Mouse (Mus musculus) thymus, postnatal 4 days (tissue): ENCODE results near the gene Dennd1a.

Experiments used
- DNase-seq: peaks from one replicate; pipeline ENCODE4 v3.0.0; 2021

The Dennd1a gene

DNA sequence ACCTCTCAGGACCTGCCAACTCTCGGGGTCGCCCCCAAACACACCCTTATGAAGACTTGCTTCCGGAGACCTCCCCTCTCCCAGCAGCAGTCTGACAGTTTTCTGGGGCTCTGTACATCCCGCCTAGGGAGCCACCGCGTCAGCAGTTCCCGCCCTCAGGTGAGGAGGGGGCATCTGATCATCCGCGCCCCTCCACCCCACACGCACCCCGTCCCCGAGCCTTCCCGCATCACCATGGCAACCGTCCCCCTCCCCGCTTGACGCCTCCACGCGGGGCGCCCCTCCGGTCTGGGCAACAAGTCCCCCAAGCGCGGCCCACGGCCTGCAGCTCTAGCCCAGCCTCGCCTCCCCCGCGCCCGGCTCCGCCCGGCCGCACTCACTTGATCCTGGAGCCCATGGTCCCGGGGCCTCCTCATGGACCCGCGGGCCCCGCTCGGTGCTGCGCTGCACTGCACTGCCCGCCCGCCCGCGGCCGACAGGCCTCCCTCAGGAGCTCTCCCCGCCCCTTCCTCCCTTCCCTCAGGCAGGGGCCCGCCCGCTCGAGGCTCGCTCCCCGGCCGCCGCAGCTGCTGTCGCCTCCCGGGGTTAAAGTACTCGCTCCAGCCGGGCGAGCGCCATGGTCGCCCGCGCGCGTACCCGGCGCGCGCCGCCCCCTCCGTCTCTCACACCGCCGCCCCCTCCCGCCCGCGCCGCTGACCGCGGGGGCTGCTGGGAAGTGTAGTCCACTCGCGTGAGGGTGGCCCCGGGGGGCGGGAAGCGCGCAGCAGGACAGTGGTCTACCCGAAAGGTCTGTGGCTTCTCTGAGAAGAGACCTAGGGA, at the start of gene Dennd1a:
Dennd1a (minus strand) TSS at position 658 of the 819 bp plus-strand sequence.
- DNase-seq, result peak; percentile 94

DNA sequence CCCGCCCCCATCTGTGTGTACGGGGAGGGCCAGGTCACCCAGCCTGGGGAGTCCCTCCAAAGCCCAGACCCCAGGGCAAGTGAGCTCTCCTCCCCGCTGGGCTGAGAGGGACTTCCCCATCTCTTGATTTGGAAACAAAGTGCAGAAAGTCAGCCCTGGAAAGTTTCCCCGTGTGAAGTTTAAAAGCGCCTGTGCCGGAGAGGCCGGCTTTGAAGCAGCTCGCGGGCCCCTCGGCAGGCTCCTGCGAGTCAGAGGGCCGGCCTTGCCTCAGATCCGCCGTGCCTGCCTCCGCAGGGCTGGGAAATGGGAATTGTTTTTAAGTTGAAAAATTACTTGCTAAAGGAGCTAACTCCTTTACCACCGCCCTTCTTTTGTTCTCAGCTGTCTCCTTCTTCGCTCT, 49.4 kb upstream of the Dennd1a start:
- DNase-seq, result no peak

DNA sequence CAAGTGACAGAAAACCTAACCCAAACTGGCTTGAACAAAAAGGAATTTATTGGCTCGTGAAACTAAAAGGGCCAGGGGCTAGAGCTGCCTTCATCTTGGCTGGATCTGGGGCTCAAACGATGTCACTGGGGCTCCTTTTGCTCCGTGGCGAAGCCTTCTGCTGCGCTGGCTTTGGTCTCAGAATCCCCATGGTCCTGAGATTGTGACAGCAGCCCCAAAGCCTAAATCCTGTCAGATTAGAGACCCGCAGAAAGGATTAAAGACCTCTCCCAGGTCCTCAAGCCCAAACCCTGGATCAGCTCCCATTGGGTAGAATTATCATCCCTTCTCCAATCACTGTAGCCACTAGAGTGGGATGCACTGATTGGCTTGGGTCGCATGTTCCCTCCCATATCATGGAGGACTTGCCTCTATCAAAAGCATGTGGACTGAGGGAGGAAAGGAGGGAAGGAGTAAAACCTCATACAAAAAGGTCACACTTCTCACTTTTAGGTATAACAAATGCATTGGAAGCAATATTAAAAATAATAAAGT, 46.5 kb upstream of the Dennd1a start:
- DNase-seq, result no peak

GRCm38 (mm10) chr2:38326671-38327070, 39.5 kb upstream of the Dennd1a start:
- DNase-seq, result no peak

DNA sequence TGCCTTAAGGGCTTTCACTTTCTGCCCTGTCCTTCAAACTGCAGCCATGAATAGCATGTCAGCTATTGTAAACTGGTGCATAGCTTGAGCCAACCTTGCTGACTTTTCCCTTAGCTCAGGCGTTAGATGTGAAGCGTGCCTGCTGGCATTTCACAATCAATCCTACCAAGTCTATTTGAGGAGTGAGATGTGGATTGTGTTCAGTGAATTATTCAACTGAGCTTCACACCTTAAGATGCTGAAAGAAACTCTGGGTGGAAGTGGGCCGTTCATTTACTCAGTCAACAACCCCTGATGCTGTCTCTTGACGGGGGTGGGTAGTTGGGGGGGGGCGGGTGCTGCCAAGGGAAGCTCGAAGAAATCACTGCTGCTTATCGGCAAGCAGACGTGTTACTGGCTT, 36.2 kb upstream of the Dennd1a start:
- DNase-seq, result no peak

- DNase-seq, result peak; percentile 65
Measured at GRCm38 (mm10) chr2:38320911-38321310, 33.7 kb upstream of the Dennd1a start.

GRCm38 (mm10) chr2:38319086-38319485, 31.9 kb upstream of the Dennd1a start:
- DNase-seq, result peak; percentile 21

GRCm38 (mm10) chr2:38313399-38313798, 26.2 kb upstream of the Dennd1a start:
- DNase-seq, result no peak

DNA sequence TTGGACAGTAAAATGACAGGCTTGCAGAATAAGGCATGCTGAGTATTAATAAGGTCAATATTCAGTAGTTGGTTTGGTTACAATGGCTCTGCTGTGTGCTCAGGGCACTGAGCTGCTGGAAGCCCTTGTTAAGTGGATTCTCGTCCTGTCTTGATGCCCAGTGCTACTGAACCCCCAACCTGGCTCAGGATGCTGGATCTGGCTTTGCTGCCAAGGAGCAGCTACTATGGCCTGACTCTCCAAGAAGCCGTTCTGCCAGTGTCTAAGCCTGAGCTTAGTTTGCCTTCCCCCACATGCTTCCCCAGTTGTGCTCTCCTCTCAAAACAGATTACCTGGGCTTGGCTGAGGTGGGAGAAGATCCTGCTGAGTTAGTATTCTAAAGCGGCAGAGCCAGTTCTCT, 25.7 kb upstream of the Dennd1a start:
- DNase-seq, result no peak

DNA sequence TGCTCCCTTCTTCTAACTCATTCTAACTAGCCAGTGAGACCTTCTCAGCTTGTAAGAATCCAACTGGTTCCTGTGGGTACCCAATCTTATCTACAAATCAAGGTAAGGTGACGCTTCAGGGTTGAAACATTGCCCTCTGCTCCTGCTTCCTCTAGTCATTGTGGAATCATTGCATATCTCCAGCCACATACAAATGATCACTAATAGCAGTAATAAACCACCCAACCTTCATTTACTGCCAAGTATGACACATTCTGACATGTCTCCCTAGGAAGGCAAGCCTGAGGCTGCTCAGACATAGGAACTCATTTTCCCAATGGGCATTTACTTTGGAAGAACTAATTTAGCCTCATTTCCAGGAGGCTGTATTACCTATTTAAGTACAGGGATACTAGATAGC, 18.0 kb upstream of the Dennd1a start:
- DNase-seq, result no peak

GRCm38 (mm10) chr2:38300941-38301340, 13.8 kb upstream of the Dennd1a start:
- no peak for DNase-seq

GRCm38 (mm10) chr2:38295939-38296338, 8.7 kb upstream of the Dennd1a start:
- no peak for DNase-seq

DNA sequence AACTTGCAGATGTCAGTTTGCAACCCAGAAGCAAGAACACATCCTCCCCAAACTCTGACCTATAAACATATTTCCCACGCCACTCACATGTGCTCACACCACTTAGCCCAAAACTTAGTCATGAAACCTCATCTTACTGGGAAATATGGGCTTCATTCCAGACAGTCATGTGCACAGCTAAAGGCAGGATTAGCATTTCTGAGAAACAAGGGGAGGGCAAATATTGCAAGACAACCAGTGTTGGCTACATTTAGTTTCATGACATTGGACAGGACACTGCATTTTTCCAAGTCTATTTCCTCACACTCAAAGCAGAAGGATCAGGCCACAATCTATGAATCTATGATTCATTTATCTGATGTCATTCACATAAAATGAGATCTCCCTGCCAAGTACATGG, 4.3 kb upstream of the Dennd1a start:
- no peak for DNase-seq

GRCm38 (mm10) chr2:38288226-38288625, 1.0 kb upstream of the Dennd1a start:
- no peak for DNase-seq

DNA sequence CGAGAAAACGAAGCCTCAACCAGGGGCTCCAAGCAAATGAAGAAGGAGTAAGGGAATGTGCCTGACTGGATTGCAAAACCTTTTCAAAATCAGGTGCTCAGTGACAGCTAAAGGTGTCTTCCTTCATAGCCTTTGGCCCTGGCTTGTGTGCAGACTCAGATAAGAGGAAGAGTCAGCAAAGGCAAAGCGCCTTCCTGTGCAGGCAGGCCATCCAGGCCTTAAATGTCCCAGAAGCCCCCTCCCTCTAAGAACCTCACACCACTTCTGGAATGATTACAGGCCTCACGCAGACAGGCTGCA, 807 bp downstream of the Dennd1a start:
- DNase-seq, result no peak

- no peak for DNase-seq
Measured at GRCm38 (mm10) chr2:38285781-38286432, 1.3 kb downstream of the Dennd1a start.

DNA sequence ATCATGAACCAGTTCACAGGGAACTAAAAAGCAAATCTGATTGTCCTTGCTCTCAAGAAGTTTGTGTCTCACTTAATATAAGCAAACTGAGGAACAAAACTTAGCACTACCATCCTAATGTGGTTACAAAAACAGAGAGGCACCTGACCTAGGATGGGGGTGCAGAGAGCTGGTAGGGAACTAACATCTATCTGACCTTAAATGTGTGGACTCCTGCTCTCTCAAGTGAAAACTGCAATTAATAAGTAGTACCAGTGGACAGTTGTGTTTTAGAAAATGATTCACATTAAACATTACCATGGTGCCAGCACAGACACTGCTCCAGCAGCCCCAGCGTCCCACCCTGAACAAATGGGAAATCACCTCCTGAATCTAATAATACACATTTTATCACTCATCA, 3.2 kb downstream of the Dennd1a start:
- DNase-seq, result no peak

- no peak for DNase-seq
Measured at GRCm38 (mm10) chr2:38280376-38280775, 6.8 kb downstream of the Dennd1a start.

DNA sequence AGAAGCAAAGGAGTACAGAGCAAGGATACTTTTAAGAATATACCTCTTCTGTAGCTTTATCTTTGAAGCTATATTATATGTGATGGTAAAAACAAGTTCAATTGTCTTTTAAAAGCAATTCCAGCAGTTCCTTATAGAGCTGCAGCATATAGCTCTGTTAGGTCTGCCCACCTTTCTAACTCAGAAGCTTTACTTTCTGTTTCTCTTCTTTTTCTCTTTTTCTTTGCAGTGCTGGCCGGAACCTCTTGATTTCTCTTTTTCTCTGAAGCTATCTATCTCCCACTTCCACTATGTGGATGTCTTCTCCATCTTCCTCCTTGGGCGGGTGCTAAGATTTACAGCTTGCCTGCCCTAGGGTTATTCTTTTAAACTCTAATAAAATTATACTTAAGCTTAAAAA, 12.2 kb downstream of the Dennd1a start:
- no peak for DNase-seq

GRCm38 (mm10) chr2:38263653-38264052, 23.5 kb downstream of the Dennd1a start:
- no peak for DNase-seq

GRCm38 (mm10) chr2:38259052-38259451, 28.1 kb downstream of the Dennd1a start:
- DNase-seq, result no peak

DNA sequence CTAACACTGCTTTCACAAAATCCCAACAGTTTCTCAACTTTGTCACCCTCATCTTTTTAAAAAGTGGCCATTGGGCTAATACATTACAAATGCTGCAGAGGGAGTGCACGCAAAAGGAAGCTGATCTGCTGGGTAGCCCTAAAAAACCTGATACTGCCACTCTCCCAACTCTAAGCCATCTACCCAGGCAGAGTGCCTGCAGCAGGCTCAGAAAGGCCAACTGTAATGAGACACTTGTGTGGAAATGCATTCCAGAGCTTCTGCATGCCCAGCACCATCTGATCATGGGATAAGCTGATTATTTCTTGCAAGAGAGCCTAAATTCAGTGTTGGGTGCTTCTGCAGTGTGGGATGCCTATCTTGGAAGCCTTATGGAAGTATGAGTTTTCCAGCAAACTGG, 49.6 kb downstream of the Dennd1a start:
- DNase-seq, result no peak

- no peak for DNase-seq
Measured at GRCm38 (mm10) chr2:38235593-38235992, 51.6 kb downstream of the Dennd1a start.

GRCm38 (mm10) chr2:38229882-38230281, 57.3 kb downstream of the Dennd1a start:
- DNase-seq, result no peak

DNA sequence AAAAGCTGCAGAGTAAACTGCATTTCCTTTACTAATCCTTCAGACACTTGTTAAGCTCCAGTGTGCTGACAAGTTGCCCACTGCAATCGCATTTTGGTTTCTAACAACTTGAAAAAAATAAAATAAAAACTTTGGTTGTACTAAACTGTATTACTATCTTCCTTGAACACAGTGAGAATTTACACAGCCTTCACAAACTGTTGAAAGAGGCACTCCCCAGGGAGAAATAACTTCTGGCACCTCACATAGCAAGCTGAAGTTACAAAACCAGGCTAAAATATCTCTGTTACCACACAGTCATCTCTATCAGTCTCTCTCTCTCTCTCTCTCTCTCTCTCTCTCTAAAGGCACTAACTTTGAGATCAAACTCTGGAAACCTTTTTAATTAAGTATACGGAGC, 63.4 kb downstream of the Dennd1a start:
- no peak for DNase-seq
